In the genomic region with DNA sequence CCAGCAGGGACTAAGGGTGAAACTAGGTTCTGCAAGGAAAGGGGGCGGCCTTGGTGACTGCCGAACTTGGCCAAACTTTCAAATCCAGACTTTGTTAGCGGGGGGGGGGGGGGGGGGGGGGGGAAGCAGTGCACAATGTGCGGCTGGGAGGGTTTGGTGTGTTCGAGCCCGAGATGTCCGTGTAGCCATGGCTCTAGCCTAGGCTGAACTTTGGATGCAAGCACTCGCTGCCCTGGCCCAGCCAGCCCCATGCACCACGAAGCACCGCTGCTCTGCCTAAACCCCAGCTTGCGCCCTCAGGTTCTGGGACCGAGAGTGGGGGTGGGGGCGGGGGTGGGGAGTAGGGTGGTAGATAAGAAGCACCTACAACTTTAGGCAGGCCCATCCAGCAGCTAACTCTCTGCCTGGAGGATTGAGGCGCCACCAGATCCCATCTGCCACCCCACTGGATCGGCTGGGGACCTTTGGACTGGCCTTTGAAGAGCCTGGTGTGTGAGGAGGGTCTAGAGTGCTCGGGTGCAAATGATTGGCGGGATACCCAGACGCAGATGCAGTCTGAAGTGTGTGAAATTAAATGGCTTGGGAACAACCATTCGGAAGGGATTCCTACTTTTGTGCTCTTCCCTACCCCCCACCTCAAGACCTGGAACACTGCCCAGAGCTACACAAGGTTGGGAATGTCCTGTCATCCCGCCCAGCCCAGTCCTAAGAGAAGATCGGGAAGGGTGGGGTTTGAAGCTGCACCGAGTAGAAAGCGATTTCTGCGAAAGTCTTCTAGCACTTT, we compare ENCODE assay signal across 7 mouse cellular contexts. TPM values are rescaled to one million over a fixed set of nuclear protein-coding genes. Genes with fewer than 3 reads are reported as not detected.
DNase-seq lines count a peak whose midpoint lies in the region; ATAC-seq and TF ChIP-seq lines count a peak whose summit lies in the region.

No protein-coding gene starts in this region.

- peak overlapping the region; percentile 77 for H3K4me3 ChIP-seq in intestine, embryonic 16.5 days (ENCODE audit: low read length)
- H3K4me3 ChIP-seq in liver, embryonic 16.5 days (ENCODE audit: low read depth, low read length) = peak overlapping the region; percentile 63
- H3K4me3 ChIP-seq in stomach, embryonic 14.5 days (ENCODE audit: low read depth, low read length) = peak overlapping the region; percentile 63

- WGBS in intestine, embryonic 16.5 days = 5% methylated on average over 22 of the region's 24 CpGs
- 3% methylated on average over 22 of the region's 24 CpGs for WGBS in liver, embryonic 16.5 days (ENCODE audit: insufficient replicate concordance)
- 6% methylated on average over 24 of the region's 24 CpGs for WGBS in stomach, embryonic 14.5 days

- H3K4me2 ChIP-seq in intestine, embryonic 16.5 days (ENCODE audit: low read depth, low read length) = peak overlapping the region; percentile 86
- peak overlapping the region; percentile 60 for H3K4me2 ChIP-seq in liver, embryonic 16.5 days (ENCODE audit: low read depth, low read length)
- peak overlapping the region; percentile 95 for H3K4me2 ChIP-seq in stomach, embryonic 14.5 days (replicated peaks; ENCODE audit: low read depth, low read length)

- peak overlapping the region; percentile 91 for H3K27ac ChIP-seq in intestine, embryonic 16.5 days (ENCODE audit: low read length)
- H3K27ac ChIP-seq in liver, embryonic 16.5 days (ENCODE audit: low read length) = peak overlapping the region; percentile 84
- peak overlapping the region; percentile 71 for H3K27ac ChIP-seq in stomach, embryonic 14.5 days (ENCODE audit: low read length)

- TF ChIP-seq CTCF in brain, embryonic 14.5 days (IDR thresholded peaks at IDR 0.05; ENCODE audit: borderline replicate concordance, extremely low read depth, insufficient read depth, insufficient read length) = no peak

- H3K4me1 ChIP-seq in intestine, embryonic 16.5 days (ENCODE audit: control insufficient read depth, insufficient read depth, low read length) = peaks cover 53% of the 10 kb centered on the region
- peaks cover 32% of the 10 kb centered on the region for H3K4me1 ChIP-seq in liver, embryonic 16.5 days (ENCODE audit: control insufficient read depth, low read depth, low read length)
- H3K4me1 ChIP-seq in stomach, embryonic 14.5 days (ENCODE audit: control insufficient read depth, insufficient read depth, low read length) = peaks cover 41% of the 10 kb centered on the region

- H3K9me3 ChIP-seq in intestine, embryonic 16.5 days (ENCODE audit: control insufficient read depth, low read length) = no peaks in the 10 kb centered on the region
- no peaks in the 10 kb centered on the region for H3K9me3 ChIP-seq in liver, embryonic 16.5 days (replicated peaks; ENCODE audit: control insufficient read depth, low read length)
- no peaks in the 10 kb centered on the region for H3K9me3 ChIP-seq in stomach, embryonic 14.5 days (ENCODE audit: control insufficient read depth, low read depth, low read length)

- H3K9ac ChIP-seq in intestine, embryonic 16.5 days (ENCODE audit: low read depth, low read length) = peak overlapping the region; percentile 91
- H3K9ac ChIP-seq in liver, embryonic 16.5 days (ENCODE audit: low read depth, low read length) = peak overlapping the region; percentile 70
- peak overlapping the region; percentile 65 for H3K9ac ChIP-seq in stomach, embryonic 14.5 days (replicated peaks; ENCODE audit: low read depth, low read length)

- ATAC-seq in intestine, embryonic 16.5 days = peak; percentile 71
- ATAC-seq in liver, embryonic 16.5 days (ENCODE audit: low read depth) = peak; percentile 66
- peak; percentile 43; the same call in 1 of the 2 replicates for ATAC-seq in stomach, embryonic 14.5 days (ENCODE audit: insufficient number of reproducible peaks, insufficient read depth, low FRiP score, low read depth)

- peak; percentile 57 for DNase-seq in ZHBTc4 (ENCODE audit: low read depth, low spot score)
- DNase-seq in brain, embryonic 14.5 days (ENCODE audit: low read depth) = peak; percentile 76
- peak; percentile 51 to 84 for DNase-seq in gastrocnemius, postnatal 4 days (ENCODE audit: low spot score in 2 of 2)
- DNase-seq in frontal cortex, postnatal 14 days (ENCODE audit: low spot score in 2 of 2) = no peak

- no peak for TF ChIP-seq POLR2A in brain, embryonic 14.5 days (IDR thresholded peaks at IDR 0.05; ENCODE audit: borderline replicate concordance, extremely low read depth, insufficient read depth, insufficient read length, poor library complexity, severe bottlenecking)

- H3K27me3 ChIP-seq in intestine, embryonic 16.5 days (replicated peaks; ENCODE audit: control insufficient read depth, insufficient read depth, low read length) = no peaks in the 10 kb centered on the region
- H3K27me3 ChIP-seq in liver, embryonic 16.5 days (ENCODE audit: control insufficient read depth, insufficient read depth, low read depth, low read length) = peaks cover 4% of the 10 kb centered on the region
- no peaks in the 10 kb centered on the region for H3K27me3 ChIP-seq in stomach, embryonic 14.5 days (ENCODE audit: control insufficient read depth, insufficient read depth, low read length)

- H3K36me3 ChIP-seq in intestine, embryonic 16.5 days (ENCODE audit: control insufficient read depth, insufficient read depth, low read length) = no peaks in the 10 kb centered on the region
- H3K36me3 ChIP-seq in liver, embryonic 16.5 days (ENCODE audit: control insufficient read depth, insufficient read depth) = no peaks in the 10 kb centered on the region
- no peaks in the 10 kb centered on the region for H3K36me3 ChIP-seq in stomach, embryonic 14.5 days (ENCODE audit: control insufficient read depth, insufficient read depth, low read length)

RNA-seq across cellular contexts. Expression of a gene that starts 0.8 kb away (rescaled TPM):
- polyA plus RNA-seq in brain, embryonic 14.5 days (2012; rRNA removed) = 1.4 and 4.2 TPM in 2 replicates
- total RNA-seq in gastrocnemius, postnatal 4 days (2021) = 10 to 100 TPM; 29.7 to 33.1 TPM
- polyA plus RNA-seq in intestine, embryonic 16.5 days (2015; fragmentation: Nextera tagmentation; extraction: Ambion mirVana) = 10.1 and 10.3 TPM in 2 replicates
- 7.2 and 9.2 TPM in 2 replicates for polyA plus RNA-seq in liver, embryonic 16.5 days (2015; fragmentation: Nextera tagmentation; extraction: Ambion mirVana)
- polyA plus RNA-seq in stomach, embryonic 14.5 days (2014; fragmentation: Nextera tagmentation; extraction: Ambion mirVana) = 12.1 and 12.4 TPM in 2 replicates

Comparison
In these comparisons a context has a peak if more than half of its experiments do, and no peak if none do; other contexts are left out.
1. DNase-seq: peak in ZHBTc4 (single experiment), brain, embryonic 14.5 days (single experiment) and gastrocnemius, postnatal 4 days (2 of 2); none in frontal cortex, postnatal 14 days (0 of 2).
2. Peak in every context shown above with its lines, with median percentiles within 50 percentile points of each other: ATAC-seq, H3K27ac ChIP-seq, H3K4me2 ChIP-seq, H3K4me3 ChIP-seq and H3K9ac ChIP-seq.